Mouse (Mus musculus) yolk sac, embryonic 10.5 days (tissue): ENCODE measurements around the gene Cxcr6.
"Not testable (repeated sequence)": the region's sequence is repeated elsewhere in the genome, so short reads cannot be mapped to it uniquely, and the experiment has no call there.

ENCODE experiments used
- DNase-seq: peaks from one replicate; pipeline ENCODE4 v3.0.0-alpha.2; 2017; ENCODE audit warnings: low spot score

Gene Cxcr6

DNA sequence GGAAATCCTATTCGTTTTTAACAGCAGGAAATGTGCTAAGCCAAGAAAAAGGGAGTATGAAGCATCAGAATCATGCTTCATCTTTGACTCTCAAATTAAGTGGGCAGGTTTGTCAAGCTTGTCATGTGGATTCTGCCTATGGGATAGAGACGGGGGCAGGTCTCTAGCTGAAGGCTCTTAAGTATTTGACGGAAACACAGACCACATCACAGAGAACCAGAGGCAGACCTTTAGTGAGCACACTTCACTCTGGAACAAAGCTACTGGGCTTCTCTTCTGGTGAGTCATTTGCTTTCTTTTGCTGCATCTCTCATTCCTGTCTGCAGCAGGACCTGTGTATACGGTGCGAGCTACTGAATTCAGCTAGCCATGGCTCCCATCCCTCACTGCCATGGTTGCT, at the start of gene Cxcr6:
TSS of gene Cxcr6 (plus strand) at position 209 of the 400 bp plus-strand sequence.
- DNase-seq, result no peak

- no peak for DNase-seq
Measured at GRCm38 (mm10) chr9:123756752-123757151, 49.5 kb upstream of the Cxcr6 start.

DNA sequence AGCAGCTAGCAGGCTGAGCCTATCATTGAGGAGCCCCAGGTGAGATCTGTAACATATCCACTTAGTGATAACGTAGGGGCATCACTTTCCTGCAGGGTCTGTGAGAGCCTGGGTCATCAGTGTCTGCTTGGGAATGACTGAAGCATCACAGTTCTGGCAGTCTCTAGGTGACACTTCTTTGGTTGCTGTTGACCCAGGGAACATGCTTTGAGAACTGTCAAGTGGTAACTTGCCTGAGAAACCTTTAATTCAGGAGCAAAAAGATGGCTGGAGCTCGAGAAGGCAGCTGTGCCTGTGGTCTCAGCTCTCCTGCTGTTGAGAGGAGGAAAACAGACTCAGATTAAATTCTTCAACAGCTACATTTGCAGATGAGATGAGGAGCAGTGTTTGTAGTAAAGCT, 48.9 kb upstream of the Cxcr6 start:
- no peak for DNase-seq

DNA sequence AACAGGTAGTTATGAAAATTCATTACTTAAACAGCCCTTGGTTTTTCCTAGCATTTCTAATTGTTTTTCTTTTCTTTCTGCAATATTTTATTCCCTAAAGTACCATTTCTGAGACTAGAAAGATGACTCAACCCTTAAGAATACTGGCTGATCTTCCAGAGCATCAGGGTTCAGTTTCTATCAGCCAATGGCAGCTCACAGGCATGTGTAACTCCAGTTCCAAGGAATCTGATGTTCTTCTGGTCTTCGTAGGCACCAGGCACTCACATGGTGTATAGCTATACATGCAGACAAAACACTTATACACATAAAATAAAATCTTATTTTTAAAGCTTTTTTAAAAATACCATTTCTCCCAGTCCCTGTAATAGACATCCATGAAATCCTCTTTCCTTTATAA, 48.1 kb upstream of the Cxcr6 start:
- DNase-seq, result no peak

- no peak for DNase-seq
Measured at GRCm38 (mm10) chr9:123758645-123759044, 47.6 kb upstream of the Cxcr6 start.

DNA sequence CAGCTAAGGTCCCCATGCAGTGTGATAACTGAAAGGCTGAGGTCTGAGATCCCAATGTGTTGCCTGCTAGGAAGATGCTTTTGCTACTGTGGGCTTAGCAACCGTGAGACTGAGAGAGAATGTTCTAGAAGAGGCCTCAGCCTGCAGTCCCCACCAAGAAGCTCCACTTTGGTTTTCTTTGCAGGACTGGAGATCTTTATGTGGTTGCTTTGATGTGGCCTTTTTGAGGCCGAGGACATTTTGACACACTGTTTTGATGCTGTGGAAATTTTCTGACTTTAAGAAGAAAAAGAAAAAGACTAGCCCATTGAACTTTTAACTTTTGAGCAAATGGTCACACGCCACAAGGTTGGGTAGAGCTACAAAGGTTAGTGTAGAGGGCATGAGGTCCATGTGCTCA, 45.5 kb upstream of the Cxcr6 start:
- no peak for DNase-seq

- DNase-seq, result no peak
Measured at GRCm38 (mm10) chr9:123762886-123763285, 43.4 kb upstream of the Cxcr6 start.

DNA sequence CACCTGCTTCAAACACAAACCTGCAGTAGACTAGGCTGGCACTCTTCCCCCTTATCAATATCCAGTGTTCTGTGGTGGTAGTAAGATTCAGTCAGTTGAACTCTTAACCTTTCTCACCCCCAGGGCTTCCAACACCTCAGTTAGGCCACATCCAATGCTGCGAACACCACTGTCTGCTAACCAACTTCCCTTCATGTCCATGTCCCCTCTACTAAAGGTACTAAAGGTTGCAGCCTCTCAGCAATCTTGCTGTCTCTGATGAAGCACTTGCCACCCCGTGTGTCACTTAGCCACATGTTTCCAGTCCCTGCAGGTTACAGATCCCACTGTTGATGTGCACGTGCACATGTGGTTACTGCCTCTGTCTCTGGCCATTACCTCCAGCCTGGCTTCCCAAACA, 42.5 kb upstream of the Cxcr6 start:
- DNase-seq, result no peak

DNA sequence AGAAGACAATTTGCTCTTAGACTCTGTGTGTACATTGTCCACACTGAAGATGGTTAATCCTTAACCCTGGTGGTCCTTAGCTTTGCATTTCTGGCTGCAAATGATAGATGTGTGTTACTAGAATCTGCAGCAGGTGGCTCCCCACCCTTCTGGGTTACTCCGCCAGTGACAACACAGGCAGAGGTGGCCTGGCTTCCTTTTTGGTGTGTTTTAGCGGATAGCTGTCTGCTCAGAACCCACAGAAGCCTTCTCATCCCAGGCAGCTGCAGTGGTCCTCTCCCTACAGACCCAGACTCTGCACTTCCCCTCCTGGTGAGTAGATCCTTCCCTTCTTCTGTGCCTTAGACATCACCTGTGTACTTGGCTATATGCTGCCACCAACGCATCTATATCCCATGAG, 39.3 kb upstream of the Cxcr6 start:
- DNase-seq, result no peak

DNA sequence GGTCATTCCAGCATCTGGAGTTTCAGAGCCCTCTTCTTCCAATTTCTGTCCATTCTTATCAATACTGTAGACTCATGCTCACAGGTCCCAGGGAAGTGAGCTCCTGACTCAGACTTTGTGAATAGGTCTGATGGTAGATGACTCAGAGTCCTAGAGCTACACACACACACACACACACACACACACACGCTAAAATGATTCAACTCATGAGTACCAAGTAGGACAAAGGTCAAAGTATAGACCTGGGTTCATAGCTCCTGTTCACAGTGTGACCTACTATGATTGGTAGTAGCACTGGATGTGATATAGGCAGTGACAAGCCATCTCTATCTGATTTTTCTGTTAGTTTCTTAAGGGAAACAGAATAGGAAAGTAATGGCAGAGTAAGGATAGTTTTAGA, 37.8 kb upstream of the Cxcr6 start:
- no peak for DNase-seq

- DNase-seq, result no peak
Measured at GRCm38 (mm10) chr9:123769532-123769931, 36.7 kb upstream of the Cxcr6 start.

GRCm38 (mm10) chr9:123773299-123773698, 33.0 kb upstream of the Cxcr6 start:
- DNase-seq, result not testable (repeated sequence)

- DNase-seq, result no peak
Measured at GRCm38 (mm10) chr9:123788855-123789529, 17.3 kb upstream of the Cxcr6 start.

DNA sequence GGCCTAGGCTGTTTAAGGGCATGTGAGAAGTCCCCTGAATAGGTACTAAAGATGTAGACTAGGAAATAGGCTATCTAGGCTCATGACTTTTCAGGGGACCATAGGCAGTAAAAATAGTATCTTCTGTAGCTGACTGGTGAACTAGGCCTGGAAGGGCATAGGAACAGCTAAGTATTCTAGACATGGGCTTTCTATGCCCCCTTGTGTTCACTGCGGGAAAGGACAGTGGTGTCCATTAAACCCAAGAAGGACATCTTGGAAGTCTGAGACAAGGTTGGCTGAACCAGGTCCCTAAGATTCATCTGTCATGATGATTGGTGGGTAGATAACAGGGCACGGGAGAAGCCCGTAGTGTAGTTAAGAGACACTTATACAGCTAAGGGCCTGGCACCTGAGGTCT, 10.1 kb upstream of the Cxcr6 start:
- no peak for DNase-seq

- no peak for DNase-seq
Measured at GRCm38 (mm10) chr9:123801527-123801926, 4.7 kb upstream of the Cxcr6 start.

DNA sequence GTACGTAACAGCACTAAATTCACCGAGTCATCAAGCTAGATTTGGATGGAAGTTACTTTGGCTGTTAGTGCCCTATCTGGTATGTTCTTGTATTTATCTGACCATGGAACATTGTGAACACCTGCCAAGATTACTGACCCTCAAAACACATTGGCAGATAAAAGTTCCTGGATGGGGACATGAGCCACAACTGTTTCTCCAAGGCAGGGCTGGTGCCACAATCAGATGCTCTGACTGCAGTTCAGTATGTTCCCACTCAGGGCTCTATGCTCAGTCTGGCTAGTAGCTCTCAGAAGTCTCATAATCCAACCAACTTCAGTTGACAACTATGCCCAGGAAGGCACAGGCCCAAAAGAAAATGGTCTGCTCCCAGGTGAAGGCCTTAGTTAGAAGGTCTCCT, 3.9 kb upstream of the Cxcr6 start:
- DNase-seq, result no peak

DNA sequence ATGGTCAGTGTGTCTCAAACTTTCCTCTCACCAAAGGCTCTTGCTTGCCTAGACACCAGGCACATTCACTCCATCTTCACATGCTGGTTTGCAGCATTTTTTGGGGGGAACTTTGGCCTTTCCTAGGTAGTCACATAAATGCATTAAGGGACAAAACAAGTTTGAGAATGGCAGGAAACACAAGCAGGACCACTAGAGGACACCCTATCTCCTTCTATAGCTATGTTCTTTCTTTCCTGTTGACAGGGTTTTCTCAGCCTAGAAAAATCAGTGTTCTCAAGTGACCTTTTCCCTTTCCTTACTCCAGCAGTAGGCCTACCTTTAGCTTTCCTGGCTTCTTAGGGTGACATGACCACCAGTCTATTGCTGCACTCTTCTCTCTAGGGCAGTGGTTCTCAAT, 3.4 kb upstream of the Cxcr6 start:
- no peak for DNase-seq

DNA sequence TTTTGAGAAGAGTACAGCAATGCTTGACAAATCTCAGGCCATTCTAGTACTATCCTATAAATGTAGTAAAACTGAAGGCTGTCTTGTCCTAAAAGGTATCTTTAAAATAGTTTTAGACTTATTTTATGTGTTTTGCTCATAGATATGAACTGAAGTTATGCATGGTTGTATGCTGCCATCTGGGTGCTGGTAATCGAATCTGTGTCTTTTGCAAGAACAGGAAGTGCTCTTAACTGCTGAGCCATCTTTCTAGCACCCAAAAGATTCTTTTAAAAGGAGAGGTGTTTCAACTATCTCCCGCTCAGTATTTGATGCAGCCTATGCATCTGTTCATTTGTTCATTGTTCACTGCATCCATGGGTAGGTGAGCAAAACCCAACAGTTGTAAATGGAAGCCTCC, 1.0 kb upstream of the Cxcr6 start:
- DNase-seq, result no peak

DNA sequence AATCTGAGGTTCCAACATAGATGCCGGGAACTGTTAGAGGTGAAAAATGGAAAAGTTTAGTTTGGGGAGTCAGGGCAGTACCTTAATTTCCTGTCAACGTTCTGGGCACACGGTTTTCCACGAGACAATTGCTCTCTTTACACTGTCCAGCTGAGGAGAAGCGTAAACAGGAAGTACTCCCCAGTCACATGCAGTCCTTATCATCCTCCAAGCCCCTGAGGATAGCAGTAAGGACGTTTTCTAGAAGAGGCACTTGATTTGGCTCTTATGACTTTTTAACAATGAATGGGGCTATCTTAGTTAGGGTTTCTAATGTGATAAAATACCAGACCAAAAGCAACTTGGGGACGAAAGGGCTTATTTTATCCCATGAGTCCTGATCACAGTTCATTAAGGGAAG, 2.3 kb downstream of the Cxcr6 start:
- no peak for DNase-seq

DNA sequence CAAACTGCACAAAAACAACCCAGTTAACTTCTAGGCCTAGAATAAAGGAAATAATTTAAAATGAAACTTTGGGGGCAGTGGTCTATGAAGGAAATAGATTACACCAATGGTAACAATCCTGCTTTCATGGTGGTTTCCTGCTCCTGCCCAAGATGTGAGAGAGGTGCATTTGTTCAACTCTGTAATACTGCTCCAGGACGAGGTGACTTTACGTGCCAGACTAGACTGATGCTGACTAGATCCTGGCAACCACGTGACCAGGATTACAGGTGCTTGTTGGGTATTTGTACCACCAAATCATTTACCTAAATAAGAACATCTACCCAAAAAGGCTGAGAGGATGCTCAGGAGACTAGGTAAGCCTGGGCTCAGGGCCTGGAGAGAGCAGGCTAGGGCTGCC, 5.6 kb downstream of the Cxcr6 start:
- no peak for DNase-seq

GRCm38 (mm10) chr9:123814326-123814725, 8.1 kb downstream of the Cxcr6 start:
- DNase-seq, result no peak

DNA sequence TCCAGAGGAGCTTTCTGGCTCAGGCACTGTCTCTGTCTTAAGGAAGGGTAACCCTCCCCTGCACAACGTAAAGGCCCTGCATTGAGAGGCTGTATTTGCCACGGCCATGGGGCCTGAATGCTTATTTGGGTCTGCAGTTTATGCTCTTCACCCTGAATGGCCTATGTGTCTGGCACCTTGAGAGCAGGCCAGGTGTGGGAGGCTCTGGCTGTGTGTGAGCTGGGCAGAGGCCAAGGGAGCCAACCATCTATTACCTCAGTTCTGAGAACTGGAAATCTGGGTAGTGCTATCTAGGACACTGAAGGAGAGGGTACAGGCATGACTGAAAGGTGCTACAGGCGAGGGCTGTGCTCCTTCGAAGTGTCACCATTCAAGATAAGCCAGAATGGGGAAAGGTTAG, 8.5 kb downstream of the Cxcr6 start:
- DNase-seq, result no peak

DNA sequence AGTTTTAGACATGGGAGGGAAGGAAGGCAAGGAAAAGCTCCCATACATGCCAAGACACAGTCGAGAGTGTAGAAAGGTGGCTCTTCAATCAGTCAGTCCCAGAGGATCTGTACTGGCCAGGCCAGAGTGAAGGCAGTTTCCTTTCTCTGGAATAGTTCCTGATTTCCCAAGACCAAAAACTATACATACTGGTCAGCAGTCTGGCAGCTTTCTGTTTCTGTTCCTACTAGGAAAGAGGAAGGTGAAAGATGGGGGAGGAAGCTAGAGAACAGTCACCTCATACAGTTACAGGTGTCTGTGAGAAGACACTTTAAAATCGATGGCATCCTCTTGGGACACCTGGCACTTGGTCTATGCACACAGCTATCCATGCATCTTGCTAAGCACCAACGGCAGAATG, 9.2 kb downstream of the Cxcr6 start:
- DNase-seq, result no peak

- DNase-seq, result no peak
Measured at GRCm38 (mm10) chr9:123815996-123816395, 9.7 kb downstream of the Cxcr6 start.

DNA sequence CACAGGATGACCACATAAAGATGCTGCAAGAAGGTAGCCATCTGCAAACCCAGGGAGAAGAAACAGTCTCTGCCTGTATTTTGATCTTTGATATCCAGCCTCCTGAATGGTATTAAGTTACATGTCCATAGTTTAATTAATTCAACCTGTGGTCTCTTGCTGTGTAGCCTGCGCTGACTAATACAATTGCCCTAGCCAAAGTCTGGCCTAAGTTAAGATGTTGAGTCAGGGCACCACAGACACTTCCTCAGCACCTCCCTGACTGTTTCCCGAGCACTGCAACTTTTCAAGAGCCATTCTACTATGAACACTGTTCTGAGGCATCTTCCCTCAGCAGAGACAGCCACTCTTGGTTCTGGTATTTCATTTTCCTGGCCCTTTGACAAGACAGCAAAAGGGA, 12.3 kb downstream of the Cxcr6 start:
- DNase-seq, result no peak
